Mouse (Mus musculus) hindbrain, embryonic 12.5 days (tissue): ENCODE measurements at regions not wholly inside any gene's neighbourhood (a gene's known extent, or its start where the extent isn't known, plus 50 kb on each side); places are given as distances from the start of the nearest gene placed in this dataset.
A peak's percentile ranks its signal among the peaks of the same experiment; 100 is the strongest.

Experiments used
- ATAC-seq: fragments of 200-750 bp; cut with Nextera tagmentation; 2 replicates; pipeline ENCODE4 v1.8.0; 2017; ENCODE audit warnings: moderate TSS enrichment; ENCODE audit not compliant: low FRiP score
- H3K27ac ChIP-seq: fragments of 300-500 bp; sonication (generic); 2 replicates; pipeline ENCODE4 v1.5.1; 2016; ENCODE audit warnings: mild to moderate bottlenecking
- H3K27me3 ChIP-seq: fragments of 300-500 bp; sonication (generic); 2 replicates; pipeline ENCODE4 v1.6.1; 2016; ENCODE audit warnings: mild to moderate bottlenecking
- H3K36me3 ChIP-seq: fragments of 300-500 bp; sonication (generic); 2 replicates; pipeline ENCODE4 v1.6.1; 2016; ENCODE audit warnings: mild to moderate bottlenecking
- H3K4me1 ChIP-seq: fragments of 300-500 bp; sonication (generic); 2 replicates; pipeline ENCODE4 v1.6.1; 2016
- H3K4me2 ChIP-seq: fragments of 300-500 bp; sonication (generic); replicated peaks from 2 replicates; pipeline ENCODE4 v1.6.1; 2016; ENCODE audit warnings: mild to moderate bottlenecking
- H3K4me3 ChIP-seq: fragments of 300-500 bp; sonication (generic); 2 replicates; pipeline ENCODE4 v1.5.1; 2016; ENCODE audit warnings: mild to moderate bottlenecking
- H3K9ac ChIP-seq: fragments of 300-500 bp; sonication (generic); 2 replicates; pipeline ENCODE4 v1.6.1; 2016; ENCODE audit warnings: mild to moderate bottlenecking, moderate library complexity
- H3K9me3 ChIP-seq: fragments of 300-500 bp; sonication (generic); replicated peaks from 2 replicates; pipeline ENCODE4 v1.6.1; 2016; ENCODE audit warnings: mild to moderate bottlenecking
- WGBS: fragments of 180-500 bp; shearing (Covaris S2); methylation state at CpG from one replicate; pipeline ENCODE4 v1.1.7; 2016; 5-methylcytosine and 5-hydroxymethylcytosine counted together

DNA sequence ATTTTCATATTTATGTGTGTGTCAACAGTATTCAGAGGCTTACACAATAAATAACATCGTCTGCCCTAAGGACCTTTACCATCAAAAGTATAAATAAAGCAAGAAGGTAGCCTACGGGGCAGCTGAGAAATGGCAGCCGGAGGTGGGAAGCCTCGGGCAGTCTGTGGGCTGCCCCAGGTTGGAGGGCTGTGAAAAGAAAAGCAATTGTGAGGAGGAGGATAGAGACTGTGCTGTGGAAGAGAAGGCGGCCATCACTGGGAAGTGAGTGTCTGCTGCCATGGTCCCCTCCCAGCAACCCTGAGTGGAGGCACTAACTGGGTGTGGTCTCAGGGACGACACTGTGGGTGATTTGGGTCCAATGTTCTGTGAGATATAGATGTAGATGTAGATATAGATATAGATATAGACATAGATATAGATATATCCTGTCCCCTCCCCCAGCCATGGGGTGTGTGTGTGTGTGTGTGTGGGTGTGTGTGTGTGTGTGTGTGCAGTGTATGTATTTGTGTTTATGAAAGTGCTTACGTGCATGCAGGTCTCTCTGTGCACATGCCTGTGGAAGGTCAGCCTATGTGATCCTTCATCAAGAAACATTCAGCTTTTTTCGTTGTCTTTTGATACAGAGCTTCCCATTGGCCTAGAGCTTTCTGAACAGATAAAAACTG is 220.6 kb upstream of the Noct start:
- ATAC-seq, result no peak
- no peaks in the 10 kb centered on the region for H3K9me3 ChIP-seq
- H3K27me3 ChIP-seq, result no peaks in the 10 kb centered on the region
- WGBS, result 53% methylated on average over 8 of the region's 8 CpGs
- no peak overlapping the region for H3K4me3 ChIP-seq
- H3K9ac ChIP-seq, result no peak overlapping the region
- H3K4me2 ChIP-seq, result no peak overlapping the region
- no peaks in the 10 kb centered on the region; the same call in 1 of the 2 replicates for H3K4me1 ChIP-seq
- no peaks in the 10 kb centered on the region for H3K36me3 ChIP-seq
- no peak overlapping the region for H3K27ac ChIP-seq

DNA sequence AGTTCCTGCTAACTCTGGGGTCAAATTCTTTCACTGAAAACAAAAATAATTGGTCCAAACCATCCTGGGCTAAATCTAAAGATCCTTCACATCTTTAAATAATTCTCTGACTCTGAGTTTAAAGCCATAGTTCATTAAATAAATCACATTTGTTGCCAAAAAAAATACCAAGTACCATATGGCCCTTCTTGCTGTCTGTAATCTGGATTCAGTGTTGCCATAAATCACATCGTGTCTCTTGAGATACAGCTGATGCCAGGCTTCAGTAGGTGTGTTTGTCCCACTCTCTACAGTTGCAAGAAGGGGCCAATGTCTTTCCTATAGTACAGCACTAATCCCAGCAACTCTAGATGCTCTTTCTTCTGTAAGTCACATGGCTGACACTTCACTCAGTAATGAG is 220.0 kb upstream of the Noct start:
- Histone ChIP-seq H3K36me3 (no peaks in the 10 kb centered on the region), H3K9me3 (no peaks in the 10 kb centered on the region), H3K27ac (no peak overlapping the region), H3K4me3 (no peak overlapping the region), H3K4me1 (no peaks in the 10 kb centered on the region; the same call in 1 of the 2 replicates), H3K9ac (no peak overlapping the region), H3K27me3 (no peaks in the 10 kb centered on the region), H3K4me2 (no peak overlapping the region)
- WGBS, result 74% methylated on average over 1 of the region's 1 CpGs
- ATAC-seq, result no peak

DNA sequence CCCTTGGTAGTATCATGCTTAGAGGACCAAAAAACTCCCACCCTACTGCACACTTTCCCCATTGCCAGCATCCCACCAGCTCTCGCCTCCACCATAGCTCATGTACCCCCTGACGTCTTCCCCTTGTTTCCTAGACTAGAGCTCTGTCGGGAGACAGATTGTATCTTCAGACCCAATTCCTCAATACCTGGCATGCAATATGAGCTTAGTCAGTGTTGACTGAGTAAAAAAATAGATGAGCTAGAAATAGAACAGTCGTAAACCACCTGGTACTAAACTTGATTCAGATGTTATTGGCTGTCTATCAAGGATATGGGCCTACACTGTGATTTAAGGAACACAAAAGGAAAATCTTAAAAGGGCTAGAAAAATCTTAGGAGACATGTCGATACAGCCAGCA is 215.1 kb upstream of the Noct start:
- no peak overlapping the region for H3K9ac ChIP-seq
- no peak for ATAC-seq
- H3K36me3 ChIP-seq, result no peaks in the 10 kb centered on the region
- no peak overlapping the region for H3K4me2 ChIP-seq
- no peak overlapping the region for H3K4me3 ChIP-seq
- no peaks in the 10 kb centered on the region for H3K4me1 ChIP-seq
- H3K27ac ChIP-seq, result no peak overlapping the region
- WGBS, result 81% methylated on average over 5 of the region's 5 CpGs
- H3K9me3 ChIP-seq, result no peaks in the 10 kb centered on the region
- H3K27me3 ChIP-seq, result no peaks in the 10 kb centered on the region

DNA sequence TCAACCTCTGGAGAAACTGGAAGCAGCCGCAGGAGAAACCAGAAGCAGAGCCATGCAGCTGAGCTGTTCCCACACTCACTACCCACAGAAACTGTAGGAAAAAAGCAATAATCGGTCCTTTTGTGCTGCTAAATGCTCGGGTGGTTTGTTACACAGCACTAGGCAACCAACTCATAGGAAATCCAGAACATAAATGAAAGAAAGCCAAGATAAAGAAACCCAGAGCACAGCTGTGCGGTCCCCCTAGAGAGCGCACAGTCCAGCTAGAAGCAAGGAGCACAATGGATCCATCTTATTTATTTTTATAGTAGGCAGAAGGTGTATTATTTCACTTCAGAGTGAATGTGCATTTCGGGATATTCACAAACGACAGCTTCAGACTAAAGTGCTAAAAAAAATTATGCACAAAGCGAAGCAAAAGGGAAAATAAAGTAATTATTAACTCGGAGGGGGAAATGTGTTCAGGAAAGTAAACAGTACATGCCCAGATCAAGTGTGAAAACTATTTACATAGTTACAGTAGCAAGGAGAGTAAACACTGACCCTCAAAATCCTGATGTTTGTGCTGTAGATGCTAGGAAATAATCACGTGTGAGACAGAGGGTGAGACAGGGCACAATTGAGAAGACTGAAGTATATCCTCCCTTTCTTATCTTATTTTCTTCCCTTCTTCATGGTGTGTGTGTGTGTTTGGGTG is 204.4 kb upstream of the Noct start:
- peak overlapping the region; percentile 62 for H3K27ac ChIP-seq
- H3K27me3 ChIP-seq, result no peaks in the 10 kb centered on the region
- 63% methylated on average over 10 of the region's 10 CpGs for WGBS
- H3K4me1 ChIP-seq, result peaks cover 5% of the 10 kb centered on the region
- no peak overlapping the region for H3K4me3 ChIP-seq
- no peak overlapping the region for H3K4me2 ChIP-seq
- H3K36me3 ChIP-seq, result no peaks in the 10 kb centered on the region
- H3K9ac ChIP-seq, result no peak overlapping the region
- ATAC-seq, result peak; percentile 73
- no peaks in the 10 kb centered on the region for H3K9me3 ChIP-seq

DNA sequence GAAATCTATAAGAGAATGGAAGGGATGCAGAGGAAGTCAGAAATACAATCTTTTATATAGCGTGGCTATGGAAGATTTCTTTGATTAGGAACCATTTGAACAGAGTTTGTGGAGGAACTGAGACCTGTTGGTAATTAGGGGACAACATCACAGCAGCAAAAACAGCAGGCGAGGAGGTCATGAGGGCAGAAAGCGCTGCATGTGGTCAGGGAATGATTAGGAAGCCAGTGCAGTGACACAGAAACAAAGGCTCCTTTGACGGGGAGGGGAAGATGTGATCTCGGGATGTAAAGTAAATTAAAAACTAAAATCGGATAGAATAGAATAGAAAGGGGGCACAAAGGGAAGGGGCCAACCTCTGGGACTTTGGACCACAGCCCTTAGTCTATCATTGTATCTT is 199.6 kb upstream of the Noct start:
- 12% methylated on average over 6 of the region's 6 CpGs for WGBS
- H3K36me3 ChIP-seq, result no peaks in the 10 kb centered on the region
- no peak overlapping the region for H3K27ac ChIP-seq

DNA sequence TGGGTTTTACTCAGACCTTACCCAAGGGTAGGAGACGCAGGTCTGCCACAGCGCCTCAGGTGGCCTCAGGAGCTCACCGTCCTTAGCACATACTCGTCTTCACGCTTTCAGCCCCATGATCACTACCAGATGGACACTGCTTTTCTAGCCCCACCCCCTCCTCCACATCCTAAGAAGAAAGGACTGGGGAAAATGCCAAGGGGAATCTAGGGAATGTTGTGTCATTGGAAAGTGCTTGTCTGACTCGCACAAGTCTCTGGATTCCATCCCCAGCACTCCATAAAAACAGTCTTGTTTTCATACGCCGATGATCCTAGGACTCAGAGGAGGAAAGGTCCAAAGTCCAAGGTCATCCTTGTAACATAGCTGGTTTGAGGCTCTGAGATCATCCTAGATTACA is 192.4 kb upstream of the Noct start:
- H3K36me3 ChIP-seq, result no peaks in the 10 kb centered on the region
- WGBS, result 81% methylated on average over 8 of the region's 8 CpGs

More for the DNA sequence above, 199.6 kb upstream of the Noct start:
- no peak overlapping the region for H3K9ac ChIP-seq
- no peak overlapping the region for H3K4me3 ChIP-seq
- H3K9me3 ChIP-seq, result no peaks in the 10 kb centered on the region
- H3K4me1 ChIP-seq, result peaks cover 7% of the 10 kb centered on the region
- no peaks in the 10 kb centered on the region for H3K27me3 ChIP-seq
- ATAC-seq, result no peak
- no peak overlapping the region for H3K4me2 ChIP-seq

DNA sequence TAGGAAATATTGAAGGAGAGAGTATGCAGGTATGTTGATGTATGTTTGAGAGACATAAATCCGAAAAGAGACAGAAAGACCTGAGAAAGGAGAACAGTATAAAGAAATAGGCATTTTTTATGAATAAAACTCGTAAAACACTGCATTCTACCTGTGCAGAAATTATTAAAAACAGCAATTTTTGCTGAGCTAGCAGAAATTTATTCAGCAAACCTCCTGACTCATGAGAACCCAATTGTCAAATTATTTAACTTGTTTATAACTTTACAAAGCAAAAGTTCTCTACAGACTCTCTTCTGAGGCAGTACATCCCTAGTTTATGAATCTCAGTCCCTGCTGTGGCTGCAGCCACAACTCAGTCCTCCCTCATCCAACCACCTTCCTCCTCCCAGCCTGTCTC is 191.0 kb upstream of the Noct start:
- H3K9ac ChIP-seq, result no peak overlapping the region
- no peaks in the 10 kb centered on the region for H3K4me1 ChIP-seq
- 81% methylated on average over 2 of the region's 2 CpGs for WGBS
- H3K27me3 ChIP-seq, result no peaks in the 10 kb centered on the region
- no peaks in the 10 kb centered on the region for H3K36me3 ChIP-seq
- no peaks in the 10 kb centered on the region for H3K9me3 ChIP-seq
- H3K4me3 ChIP-seq, result no peak overlapping the region
- no peak for ATAC-seq
- H3K27ac ChIP-seq, result no peak overlapping the region
- no peak overlapping the region for H3K4me2 ChIP-seq

More for the DNA sequence above, 192.4 kb upstream of the Noct start:
- Histone ChIP-seq H3K9ac (no peak overlapping the region), H3K4me2 (no peak overlapping the region), H3K27me3 (no peaks in the 10 kb centered on the region), H3K4me1 (no peaks in the 10 kb centered on the region), H3K4me3 (no peak overlapping the region), H3K27ac (no peak overlapping the region), H3K9me3 (no peaks in the 10 kb centered on the region)
- ATAC-seq, result no peak

DNA sequence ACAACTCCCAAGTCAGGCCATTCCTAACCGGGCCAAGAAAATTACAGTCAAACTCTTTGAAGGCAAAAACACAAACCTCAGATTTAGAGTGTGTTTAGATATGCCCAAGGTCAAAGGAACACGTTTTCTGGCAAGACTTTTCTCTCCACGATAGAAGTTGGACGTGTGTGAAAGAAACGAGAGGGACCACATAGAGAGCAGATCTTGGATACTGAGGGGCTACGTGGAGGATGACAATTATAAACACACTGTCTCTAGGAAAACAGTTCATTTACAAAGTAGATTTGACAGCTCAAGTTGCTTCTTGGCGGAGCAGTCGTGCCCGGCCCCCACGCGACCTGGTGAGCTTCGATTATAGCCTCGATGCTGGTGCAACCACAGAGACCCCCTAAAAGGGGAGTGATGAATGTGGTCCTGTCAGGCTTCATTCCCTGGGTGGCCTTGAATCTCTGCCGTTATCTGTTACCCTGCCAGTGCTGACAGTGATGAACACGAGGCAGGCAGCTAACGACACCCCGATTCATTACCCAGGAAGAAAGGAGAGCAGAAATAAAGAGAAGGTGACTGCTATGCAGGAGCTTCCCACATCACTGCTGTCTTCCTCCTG is 187.4 kb upstream of the Noct start:
- Histone ChIP-seq H3K9ac (no peak overlapping the region), H3K27me3 (no peaks in the 10 kb centered on the region), H3K27ac (no peak overlapping the region), H3K4me2 (no peak overlapping the region), H3K4me1 (0 out of 2 replicates have a peak, but pooled peaks cover 2% of the 10 kb centered on the region), H3K4me3 (no peak overlapping the region), H3K36me3 (no peaks in the 10 kb centered on the region), H3K9me3 (no peaks in the 10 kb centered on the region)
- peak; percentile 69; the same call in 1 of the 2 replicates for ATAC-seq
- WGBS, result 46% methylated on average over 17 of the region's 17 CpGs

DNA sequence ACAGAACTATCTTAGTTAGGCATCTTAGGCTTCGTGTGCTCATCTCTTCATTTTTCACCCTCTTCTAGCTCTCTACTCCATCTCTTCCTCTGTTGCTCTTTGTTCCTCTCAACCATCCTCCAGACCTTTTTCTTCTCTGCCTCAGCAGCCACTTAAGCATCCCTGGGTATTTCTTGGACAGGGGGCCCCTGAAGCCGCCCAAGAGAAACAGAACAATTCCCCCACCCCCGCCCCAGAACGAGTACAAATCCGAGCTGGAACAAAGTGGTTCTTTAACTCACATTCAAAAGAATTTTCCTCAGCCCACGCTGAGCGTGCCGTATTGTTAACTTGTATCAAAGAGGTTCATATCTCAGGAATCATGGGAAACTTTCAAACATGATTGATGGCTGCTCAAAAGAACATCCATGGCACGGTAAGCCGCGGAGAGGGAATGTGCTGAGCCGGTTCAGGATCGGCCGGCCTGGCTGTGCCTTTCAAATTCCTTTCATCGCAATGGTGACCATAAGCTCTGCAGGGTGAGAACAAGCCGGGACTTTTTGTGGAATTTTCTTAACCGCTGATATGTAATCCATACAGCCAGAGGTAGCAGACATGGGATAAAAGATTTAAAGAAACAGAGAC is 181.9 kb upstream of the Noct start:
- no peak overlapping the region for H3K4me3 ChIP-seq
- H3K36me3 ChIP-seq, result no peaks in the 10 kb centered on the region
- no peak overlapping the region for H3K9ac ChIP-seq
- no peaks in the 10 kb centered on the region for H3K27me3 ChIP-seq
- no peak for ATAC-seq
- H3K9me3 ChIP-seq, result no peaks in the 10 kb centered on the region
- H3K27ac ChIP-seq, result peak overlapping the region; percentile 35; the same call in 1 of the 2 replicates
- peaks cover 9% of the 10 kb centered on the region for H3K4me1 ChIP-seq
- WGBS, result 35% methylated on average over 17 of the region's 17 CpGs
- peak overlapping the region; percentile 8 for H3K4me2 ChIP-seq

DNA sequence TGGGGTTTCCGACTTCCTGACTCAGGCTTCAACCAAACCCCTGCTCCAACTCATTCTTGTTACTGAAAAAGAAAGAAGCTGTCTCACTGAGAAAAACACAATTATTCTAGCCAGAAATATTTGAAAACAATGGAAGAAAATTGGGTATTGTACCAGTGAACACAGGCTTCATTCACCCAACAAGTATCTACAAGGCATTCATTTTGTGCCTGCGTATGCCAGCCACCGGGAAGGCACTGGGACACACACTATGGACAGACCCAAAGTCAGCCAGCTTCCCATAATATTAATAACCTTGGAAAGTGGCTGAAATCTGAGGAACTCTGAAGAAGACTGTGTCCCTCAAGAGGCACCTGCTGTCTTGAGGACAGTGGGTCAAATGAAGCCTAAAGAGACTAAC is 175.5 kb upstream of the Noct start:
- Histone ChIP-seq H3K27ac (no peak overlapping the region), H3K9ac (no peak overlapping the region), H3K4me3 (no peak overlapping the region), H3K36me3 (no peaks in the 10 kb centered on the region), H3K4me2 (no peak overlapping the region), H3K27me3 (no peaks in the 10 kb centered on the region), H3K9me3 (peaks cover 7% of the 10 kb centered on the region), H3K4me1 (no peaks in the 10 kb centered on the region)
- 95% methylated on average over 3 of the region's 3 CpGs for WGBS
- no peak for ATAC-seq

DNA sequence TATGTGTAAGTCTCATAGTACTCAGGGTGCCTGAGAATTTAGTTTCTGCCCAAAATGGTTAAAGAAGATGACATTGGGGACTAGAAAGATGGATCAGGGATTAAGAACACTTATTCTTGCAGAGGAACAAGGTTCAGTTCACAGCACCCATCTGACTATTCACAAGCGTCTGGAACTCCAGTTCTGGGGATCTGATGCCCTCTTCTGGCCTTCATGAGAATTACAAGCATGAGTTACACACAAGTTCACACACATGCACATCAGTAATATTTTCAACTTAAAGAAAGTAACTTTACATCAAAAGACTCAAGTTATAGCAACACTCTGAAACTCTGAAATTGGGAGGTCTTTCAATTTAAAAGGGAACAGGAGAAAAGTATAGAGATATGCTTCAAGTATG is 174.1 kb upstream of the Noct start:
- Histone ChIP-seq H3K9me3 (peaks cover 7% of the 10 kb centered on the region), H3K36me3 (no peaks in the 10 kb centered on the region), H3K27me3 (no peaks in the 10 kb centered on the region), H3K27ac (no peak overlapping the region), H3K9ac (no peak overlapping the region), H3K4me1 (no peaks in the 10 kb centered on the region), H3K4me2 (no peak overlapping the region), H3K4me3 (no peak overlapping the region)
- 94% methylated on average over 1 of the region's 1 CpGs for WGBS
- ATAC-seq, result no peak

DNA sequence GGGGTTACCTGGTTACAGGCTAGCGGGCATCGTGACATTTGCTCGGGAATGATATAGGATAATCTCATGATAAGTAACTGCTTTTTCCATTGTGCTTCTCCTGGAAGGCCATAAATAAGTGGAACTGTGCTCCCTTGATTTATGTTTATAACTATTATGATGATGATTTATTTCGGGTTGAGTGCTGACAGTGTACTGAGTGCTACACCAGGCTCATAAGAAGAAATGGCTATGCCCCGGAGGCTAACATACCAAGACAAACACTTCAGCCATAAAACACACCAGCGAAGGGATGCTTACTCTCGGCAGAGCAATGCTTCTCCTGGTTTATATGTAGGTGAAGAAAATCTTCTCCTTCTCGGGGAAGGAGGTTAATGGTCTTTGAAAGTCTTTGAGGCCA is 169.2 kb upstream of the Noct start:
- no peaks in the 10 kb centered on the region for H3K27me3 ChIP-seq
- ATAC-seq, result no peak
- WGBS, result 91% methylated on average over 8 of the region's 8 CpGs

More for the DNA sequence above, 169.2 kb upstream of the Noct start:
- H3K9me3 ChIP-seq, result peaks cover 4% of the 10 kb centered on the region
- no peaks in the 10 kb centered on the region for H3K36me3 ChIP-seq
- H3K27ac ChIP-seq, result no peak overlapping the region
- no peak overlapping the region for H3K4me3 ChIP-seq
- H3K4me2 ChIP-seq, result no peak overlapping the region
- no peak overlapping the region for H3K9ac ChIP-seq
- H3K4me1 ChIP-seq, result no peaks in the 10 kb centered on the region
